Mouse (Mus musculus) midbrain, embryonic 14.5 days (tissue): ENCODE measurements around the gene Tspear. TPM values are rescaled to one million over a fixed set of nuclear protein-coding genes. Genes with fewer than 3 reads are reported as not detected.

ENCODE experiments used
- ATAC-seq: fragments of 200-750 bp; cut with Nextera tagmentation; 2 replicates; pipeline ENCODE4 v1.8.0; 2017; ENCODE audit warnings: moderate number of reproducible peaks, moderate library complexity; ENCODE audit not compliant: low FRiP score, low TSS enrichment
- DNase-seq: peaks from one replicate; pipeline ENCODE4 v3.0.0-alpha.2; 2015
- H3K27ac ChIP-seq: fragments of 300-500 bp; sonication (generic); replicated peaks from 2 replicates; pipeline ENCODE4 v1.5.1; 2014; ENCODE audit warnings: mild to moderate bottlenecking, low read depth, low read length, moderate library complexity
- H3K27me3 ChIP-seq: fragments of 300-500 bp; sonication (generic); 2 replicates; pipeline ENCODE4 v1.6.1; 2014; ENCODE audit warnings: low read length, control low read depth, mixed read lengths; ENCODE audit not compliant: control insufficient read depth, insufficient read depth
- H3K36me3 ChIP-seq: fragments of 300-500 bp; sonication (generic); 2 replicates; pipeline ENCODE4 v1.6.1; 2014; ENCODE audit warnings: low read length, control low read depth; ENCODE audit not compliant: control insufficient read depth, insufficient read depth
- H3K4me1 ChIP-seq: fragments of 300-500 bp; sonication (generic); 2 replicates; pipeline ENCODE4 v1.6.1; 2014; ENCODE audit warnings: mild to moderate bottlenecking, antibody characterized with exemption, low read length, control low read depth; ENCODE audit not compliant: control insufficient read depth, insufficient read depth
- H3K4me2 ChIP-seq: fragments of 300-500 bp; sonication (generic); 2 replicates; pipeline ENCODE4 v1.6.1; 2014; ENCODE audit warnings: mild to moderate bottlenecking, low read length, moderate library complexity
- H3K4me3 ChIP-seq: fragments of 300-500 bp; sonication (generic); replicated peaks from 2 replicates; pipeline ENCODE4 v1.5.1; 2014; ENCODE audit warnings: low read depth, low read length
- H3K9ac ChIP-seq: fragments of 300-500 bp; sonication (generic); replicated peaks from 2 replicates; pipeline ENCODE4 v1.6.1; 2014; ENCODE audit warnings: mild to moderate bottlenecking, low read length, moderate library complexity
- H3K9me3 ChIP-seq: fragments of 300-500 bp; sonication (generic); 2 replicates; pipeline ENCODE4 v1.6.1; 2016; ENCODE audit warnings: low read length, control low read depth, mixed read lengths; ENCODE audit not compliant: control insufficient read depth
- WGBS: fragments of 180-500 bp; shearing (Covaris S2); extraction: QIAGEN DNeasy Blood & Tissue Kit; methylation state at CpG from one replicate; pipeline ENCODE4 v1.1.7; 2014; 5-methylcytosine and 5-hydroxymethylcytosine counted together
- polyA plus RNA-seq: library from polyadenylated mRNA; unstranded; fragments of >200 nt; fragmentation: Nextera tagmentation; extraction: Ambion mirVana; gene quantifications from 2 replicates; pipeline ENCODE4 v1.2.1, GENCODE M21; 2014

The Tspear gene
- polyA plus RNA-seq, 1 experiment from 2014 or later, result 0.88 TPM

GRCm38 (mm10) chr10:77847538-77847937 is 161.2 kb downstream of the Tspear start:
- no peak overlapping the region for H3K4me2 ChIP-seq
- H3K4me3 ChIP-seq, result no peak overlapping the region
- H3K36me3 ChIP-seq, result no peaks in the 10 kb centered on the region
- H3K9ac ChIP-seq, result no peak overlapping the region
- WGBS, result 72% methylated on average over 2 of the region's 2 CpGs
- H3K9me3 ChIP-seq, result peaks cover 15% of the 10 kb centered on the region
- H3K27me3 ChIP-seq, result no peaks in the 10 kb centered on the region
- ATAC-seq, result no peak
- no peak for DNase-seq
- no peaks in the 10 kb centered on the region for H3K4me1 ChIP-seq
- no peak overlapping the region for H3K27ac ChIP-seq

- ATAC-seq (no peak), DNase-seq (no peak)
- Histone ChIP-seq H3K36me3 (no peaks in the 10 kb centered on the region), H3K27me3 (no peaks in the 10 kb centered on the region), H3K9ac (no peak within 1 kb of the TSS), H3K4me3 (no peak within 1 kb of the TSS), H3K27ac (no peak within 1 kb of the TSS), H3K4me2 (no peak within 1 kb of the TSS), H3K9me3 (no peaks in the 10 kb centered on the region), H3K4me1 (no peaks in the 10 kb centered on the region)
- WGBS, result 68% methylated on average over 9 of the region's 9 CpGs
Observed at GRCm38 (mm10) chr10:77852559-77852958, 166.2 kb downstream of the Tspear start, which contains the start of gene Gm10318. Gene Gm10318, plus strand, starts transcription at chr10:77852859.

DNA sequence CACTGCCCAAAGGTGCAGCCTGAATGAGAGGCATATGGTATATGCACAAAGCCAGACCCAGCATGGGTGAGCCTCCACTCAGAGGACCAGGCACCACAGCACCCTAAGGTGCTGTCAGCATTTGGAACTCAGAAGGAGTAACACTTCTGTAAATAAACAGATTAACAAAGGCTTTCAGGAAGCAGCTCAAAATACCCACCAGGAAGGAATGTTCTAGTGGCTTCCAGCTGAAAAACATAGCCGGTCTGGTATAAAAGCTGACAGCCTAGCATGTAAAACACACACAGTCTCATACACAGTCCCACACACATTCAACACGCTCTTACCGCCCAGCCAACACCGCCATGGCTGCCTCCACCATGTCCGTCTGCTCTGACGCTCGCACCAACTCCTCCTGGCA is 175.3 kb downstream of the Tspear start, which contains the start of gene Gm3285:
Gm3285 (plus strand) TSS at position 301 of the 400 bp plus-strand sequence.
- 41% methylated on average over 7 of the region's 7 CpGs for WGBS
- no peak within 1 kb of the TSS for H3K4me2 ChIP-seq

GRCm38 (mm10) chr10:77864067-77864761 is 177.8 kb downstream of the Tspear start:
- Histone ChIP-seq H3K36me3 (no peaks in the 10 kb centered on the region), H3K4me3 (peak overlapping the region; percentile 24), H3K4me2 (peak overlapping the region; percentile 38), H3K27me3 (no peaks in the 10 kb centered on the region), H3K27ac (no peak overlapping the region), H3K9me3 (no peaks in the 10 kb centered on the region), H3K4me1 (no peaks in the 10 kb centered on the region), H3K9ac (0 out of 2 replicates have a peak overlapping the region, but pooled peaks have one; percentile 20)
- DNase-seq (peak; percentile 17), ATAC-seq (peak; percentile 55; the same call in 1 of the 2 replicates)
- 39% methylated on average over 14 of the region's 14 CpGs for WGBS

More for the DNA sequence above, 175.3 kb downstream of the Tspear start, which contains the start of gene Gm3285:
- Histone ChIP-seq H3K4me3 (no peak within 1 kb of the TSS), H3K36me3 (no peaks in the 10 kb centered on the region), H3K4me1 (no peaks in the 10 kb centered on the region), H3K9me3 (no peaks in the 10 kb centered on the region), H3K27ac (no peak within 1 kb of the TSS), H3K9ac (no peak within 1 kb of the TSS), H3K27me3 (no peaks in the 10 kb centered on the region)
- ATAC-seq (no peak), DNase-seq (no peak)

- peak overlapping the region; percentile 38 for H3K4me2 ChIP-seq
- ATAC-seq (no peak), DNase-seq (no peak)
- WGBS, result 35% methylated on average over 11 of the region's 11 CpGs
- peak overlapping the region; percentile 24 for H3K4me3 ChIP-seq
- 0 out of 2 replicates have a peak overlapping the region, but pooled peaks have one; percentile 20 for H3K9ac ChIP-seq
- H3K4me1 ChIP-seq, result no peaks in the 10 kb centered on the region
- no peaks in the 10 kb centered on the region for H3K36me3 ChIP-seq
- H3K27ac ChIP-seq, result no peak overlapping the region
- no peaks in the 10 kb centered on the region for H3K9me3 ChIP-seq
- no peaks in the 10 kb centered on the region for H3K27me3 ChIP-seq
Observed at GRCm38 (mm10) chr10:77864762-77865143, 178.4 kb downstream of the Tspear start.

- Histone ChIP-seq H3K4me3 (no peak overlapping the region), H3K27ac (no peak overlapping the region), H3K9ac (no peak overlapping the region), H3K27me3 (no peaks in the 10 kb centered on the region), H3K4me2 (no peak overlapping the region), H3K4me1 (no peaks in the 10 kb centered on the region), H3K36me3 (no peaks in the 10 kb centered on the region), H3K9me3 (no peaks in the 10 kb centered on the region)
- 50% methylated on average over 1 of the region's 1 CpGs for WGBS
- no peak for DNase-seq
- ATAC-seq, result no peak
Observed at GRCm38 (mm10) chr10:77867546-77867945, 181.2 kb downstream of the Tspear start.

DNA sequence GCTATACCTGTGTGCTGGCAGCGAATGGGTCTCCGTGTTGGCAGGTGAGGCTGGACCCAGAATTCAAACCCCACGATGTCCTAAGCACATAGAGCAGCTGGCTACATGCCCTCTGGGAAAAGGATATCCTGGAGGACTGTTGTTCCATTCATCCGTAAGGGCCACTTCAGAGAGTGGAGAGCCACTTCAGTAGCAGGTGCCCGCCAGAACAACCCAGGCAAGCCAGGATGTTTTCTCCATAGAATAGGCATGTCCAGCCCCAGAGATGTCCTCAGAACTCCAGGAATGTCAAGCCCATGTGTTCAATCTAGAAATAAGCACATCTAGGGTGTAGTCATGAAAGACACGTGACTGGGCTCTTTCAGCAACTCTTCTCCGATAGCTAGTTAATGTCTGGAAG is 183.3 kb downstream of the Tspear start:
- H3K9me3 ChIP-seq, result no peaks in the 10 kb centered on the region
- H3K4me3 ChIP-seq, result no peak overlapping the region
- H3K36me3 ChIP-seq, result no peaks in the 10 kb centered on the region
- H3K9ac ChIP-seq, result no peak overlapping the region
- no peak for DNase-seq
- WGBS, result 90% methylated on average over 7 of the region's 7 CpGs
- H3K4me2 ChIP-seq, result no peak overlapping the region
- H3K4me1 ChIP-seq, result no peaks in the 10 kb centered on the region
- ATAC-seq, result no peak
- no peak overlapping the region for H3K27ac ChIP-seq
- no peaks in the 10 kb centered on the region for H3K27me3 ChIP-seq

- 66% methylated on average over 6 of the region's 6 CpGs for WGBS
- H3K9ac ChIP-seq, result no peak overlapping the region
- H3K27me3 ChIP-seq, result no peaks in the 10 kb centered on the region
- H3K4me1 ChIP-seq, result no peaks in the 10 kb centered on the region
- no peaks in the 10 kb centered on the region for H3K36me3 ChIP-seq
- no peak overlapping the region for H3K4me2 ChIP-seq
- H3K27ac ChIP-seq, result no peak overlapping the region
- no peak for DNase-seq
- H3K9me3 ChIP-seq, result no peaks in the 10 kb centered on the region
- no peak for ATAC-seq
- H3K4me3 ChIP-seq, result no peak overlapping the region
Observed at GRCm38 (mm10) chr10:77878985-77879384, 192.6 kb downstream of the Tspear start.

- ATAC-seq, result no peak
- Histone ChIP-seq H3K27me3 (no peaks in the 10 kb centered on the region), H3K9ac (no peak overlapping the region), H3K4me1 (no peaks in the 10 kb centered on the region), H3K4me3 (no peak overlapping the region), H3K27ac (no peak overlapping the region), H3K9me3 (no peaks in the 10 kb centered on the region), H3K36me3 (no peaks in the 10 kb centered on the region), H3K4me2 (no peak overlapping the region)
- no peak for DNase-seq
- 85% methylated on average over 3 of the region's 3 CpGs for WGBS
Observed at GRCm38 (mm10) chr10:77880305-77880704, 193.9 kb downstream of the Tspear start.
